Mouse (Mus musculus) liver, adult 2 months (tissue): ENCODE measurements at regions not wholly inside any gene's neighbourhood (a gene's known extent, or its start where the extent isn't known, plus 50 kb on each side); places are given as distances from the start of the nearest gene placed in this dataset.

Source experiments
- CTCF ChIP-seq: fragments of 200-500 bp; IDR thresholded peaks from 2 replicates; pipeline ENCODE4 v1.5.1; 2011; ENCODE audit warnings: low read depth, low read length, control low read depth
- POLR2A ChIP-seq: fragments of 200-500 bp; IDR thresholded peaks from 2 replicates; pipeline ENCODE4 v1.6.1; 2011; ENCODE audit warnings: low read length, control low read depth; ENCODE audit not compliant: insufficient read depth; ENCODE audit errors: extremely low read depth

DNA sequence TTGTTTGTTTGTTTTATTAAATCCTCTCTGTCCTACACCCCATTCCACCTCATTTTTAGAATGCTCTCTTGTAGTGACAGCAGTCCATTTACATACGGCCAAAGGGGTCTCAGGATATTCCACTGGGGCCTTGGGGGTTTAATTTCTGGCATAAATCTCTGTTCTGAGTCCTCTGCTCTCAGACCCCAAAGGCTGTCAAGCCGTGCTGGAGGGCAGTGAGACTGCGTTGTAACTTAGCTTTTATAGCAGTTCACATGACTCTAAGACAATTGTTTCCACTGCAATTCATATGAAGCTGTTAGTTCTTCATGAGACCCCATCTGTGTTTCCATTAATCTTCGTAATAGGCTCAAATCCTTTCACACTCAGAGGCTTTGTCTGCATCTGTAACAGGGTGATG lies 614.9 kb downstream of the Inhba start:
- no peak for TF ChIP-seq CTCF
- TF ChIP-seq POLR2A, result no peak
